Mouse (Mus musculus): ENCODE measurements at regions not wholly inside any gene's neighbourhood (a gene's known extent, or its start where the extent isn't known, plus 50 kb on each side); places are given as distances from the start of the nearest gene placed in this dataset.

DNA sequence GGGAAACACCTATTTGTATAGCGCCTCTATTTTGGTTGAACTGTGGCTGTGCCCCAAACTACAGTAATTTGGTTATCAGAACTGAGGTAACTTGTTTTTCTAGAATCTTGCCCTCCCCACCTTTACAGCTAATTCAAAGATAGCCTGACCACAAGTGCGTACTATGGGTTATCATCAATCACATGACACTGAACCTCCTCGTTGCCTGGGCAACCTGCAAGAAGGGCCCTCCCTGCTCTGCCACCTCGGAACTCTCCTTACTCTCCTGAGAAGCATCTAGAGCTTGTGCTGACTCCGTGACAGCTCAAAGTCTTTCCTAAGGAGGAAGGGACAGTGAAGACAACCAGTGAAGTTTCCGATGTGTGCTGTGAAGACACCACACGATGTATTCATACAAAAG is 72.2 kb upstream of the Mark1 start:
- TF ChIP-seq HCFC1 (IDR thresholded peaks at IDR 0.05; ENCODE audit: borderline replicate concordance, insufficient read depth, low read length) = no peak
- no peak for TF ChIP-seq CHD2 (IDR thresholded peaks at IDR 0.05; ENCODE audit: low read depth, low read length)
- no peak for TF ChIP-seq ZC3H11A (IDR thresholded peaks at IDR 0.05; ENCODE audit: borderline replicate concordance, low read depth, low read length)
- no peak for TF ChIP-seq ZNF384 (IDR thresholded peaks at IDR 0.05; ENCODE audit: low read depth, low read length)
- TF ChIP-seq MAFK (IDR thresholded peaks at IDR 0.05; ENCODE audit: insufficient read depth, low read depth, low read length) = no peak
- no peaks in the 10 kb centered on the region for H3K36me3 ChIP-seq (ENCODE audit: control insufficient read depth, insufficient read depth, low read length, poor library complexity, severe bottlenecking)
- in situ Hi-C loops (cut with MboI; ENCODE audit: low sequenced_read_pairs in 2 of 2, unreplicated experiment in 2 of 2) = no loop called here

DNA sequence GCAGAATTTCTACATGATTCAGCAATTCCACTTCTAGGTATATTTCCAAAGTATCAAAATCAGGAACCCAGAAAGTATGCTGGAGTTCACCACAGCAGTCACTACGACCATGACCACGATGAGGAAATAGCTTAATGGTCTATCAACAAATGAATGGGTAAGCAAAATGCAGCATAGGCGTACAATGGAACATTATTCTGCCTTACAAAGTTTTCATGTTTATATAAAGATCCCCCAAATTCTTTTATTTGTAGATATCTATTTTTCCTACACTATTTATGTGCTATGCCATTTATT is 71.4 kb upstream of the Mark1 start:
- Histone ChIP-seq H3K4me1 (ENCODE audit: control insufficient read depth in 2 of 2, insufficient read depth in 2 of 2, low read length in 2 of 2, poor library complexity in 1 of 2) (no peaks in the 10 kb centered on the region), H3K27ac (ENCODE audit: insufficient read depth, low read depth, low read length, poor library complexity, severe bottlenecking) (no peak overlapping the region), H3K9me3 (ENCODE audit: control insufficient read depth, insufficient read depth, low read depth, low read length) (no peaks in the 10 kb centered on the region), H3K4me3 (ENCODE audit: insufficient read depth in 1 of 2, low read depth in 1 of 2, low read length in 2 of 2, poor library complexity in 1 of 2, severe bottlenecking in 1 of 2) (no peak overlapping the region), H3K36me3 (ENCODE audit: control insufficient read depth, insufficient read depth, low read length, poor library complexity, severe bottlenecking) (no peaks in the 10 kb centered on the region), H3K9ac (ENCODE audit: insufficient read depth, low read depth, low read length, poor library complexity, severe bottlenecking) (no peak overlapping the region)
- no peak for TF ChIP-seq HCFC1 (IDR thresholded peaks at IDR 0.05; ENCODE audit: borderline replicate concordance, insufficient read depth, low read length)
- TF ChIP-seq MAFK (IDR thresholded peaks at IDR 0.05; ENCODE audit: insufficient read depth, low read depth, low read length) = no peak
- TF ChIP-seq CHD2 (IDR thresholded peaks at IDR 0.05; ENCODE audit: low read depth, low read length) = no peak
- no peak for TF ChIP-seq ZC3H11A (IDR thresholded peaks at IDR 0.05; ENCODE audit: borderline replicate concordance, low read depth, low read length)
- TF ChIP-seq ZNF384 (IDR thresholded peaks at IDR 0.05; ENCODE audit: low read depth, low read length) = no peak
- DNase-seq (ENCODE audit: low read depth, low spot score) = no peak
- in situ Hi-C loops (cut with MboI; ENCODE audit: low sequenced_read_pairs in 2 of 2, unreplicated experiment in 2 of 2) = no loop called here

More for the DNA sequence above, 72.2 kb upstream of the Mark1 start:
- no peak overlapping the region for H3K9ac ChIP-seq (ENCODE audit: insufficient read depth, low read depth, low read length, poor library complexity, severe bottlenecking)
- H3K9me3 ChIP-seq (ENCODE audit: control insufficient read depth, insufficient read depth, low read depth, low read length) = no peaks in the 10 kb centered on the region
- H3K4me1 ChIP-seq (ENCODE audit: control insufficient read depth in 2 of 2, insufficient read depth in 2 of 2, low read length in 2 of 2, poor library complexity in 1 of 2) = no peaks in the 10 kb centered on the region
- H3K4me3 ChIP-seq (ENCODE audit: insufficient read depth in 1 of 2, low read depth in 1 of 2, low read length in 2 of 2, poor library complexity in 1 of 2, severe bottlenecking in 1 of 2) = no peak overlapping the region
- DNase-seq (ENCODE audit: low read depth, low spot score) = no peak
- no peak overlapping the region for H3K27ac ChIP-seq (ENCODE audit: insufficient read depth, low read depth, low read length, poor library complexity, severe bottlenecking)

DNA sequence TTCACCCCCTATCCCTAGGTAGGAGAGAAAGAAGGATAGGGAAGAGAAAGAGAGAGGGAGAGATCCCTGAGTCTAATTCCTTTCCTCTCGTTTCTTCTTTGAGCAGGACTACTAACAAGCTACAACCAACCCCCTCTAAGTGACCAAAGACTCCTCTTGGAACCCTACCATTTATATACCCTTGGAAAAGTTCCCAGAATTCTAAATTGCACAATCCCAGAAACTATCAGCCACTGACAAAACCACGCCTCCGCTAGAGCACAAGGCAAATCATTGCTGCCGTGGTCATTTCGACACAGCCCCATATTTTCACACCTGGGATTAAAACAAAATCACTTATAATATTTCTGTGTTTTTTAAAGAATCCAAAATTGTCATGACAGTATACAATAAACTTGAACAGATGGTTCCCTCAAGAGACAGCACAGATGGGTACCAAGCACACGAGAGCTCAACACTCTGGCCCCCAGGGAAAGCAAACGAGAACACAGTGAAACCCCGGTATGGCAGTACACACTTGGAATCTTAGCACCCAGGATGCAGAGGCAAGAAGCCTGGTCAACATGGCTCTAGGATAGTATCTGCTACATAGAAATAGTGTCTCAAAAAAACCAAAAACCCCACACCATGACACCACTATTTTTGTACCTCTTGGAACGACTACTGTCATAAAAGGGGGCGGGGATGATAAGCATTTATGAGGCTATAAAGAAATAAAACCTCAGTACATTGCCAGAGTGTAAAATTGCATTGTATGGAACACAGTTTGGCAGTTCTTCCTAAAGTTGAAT is 70.9 kb upstream of the Mark1 start:
- in situ Hi-C loops (cut with MboI; ENCODE audit: low sequenced_read_pairs in 2 of 2, unreplicated experiment in 2 of 2) = no loop called here
- Histone ChIP-seq H3K36me3 (ENCODE audit: control insufficient read depth, insufficient read depth, low read length, poor library complexity, severe bottlenecking) (no peaks in the 10 kb centered on the region), H3K4me3 (ENCODE audit: insufficient read depth in 1 of 2, low read depth in 1 of 2, low read length in 2 of 2, poor library complexity in 1 of 2, severe bottlenecking in 1 of 2) (no peak overlapping the region), H3K27ac (ENCODE audit: insufficient read depth, low read depth, low read length, poor library complexity, severe bottlenecking) (no peak overlapping the region), H3K9me3 (ENCODE audit: control insufficient read depth, insufficient read depth, low read depth, low read length) (no peaks in the 10 kb centered on the region), H3K9ac (ENCODE audit: insufficient read depth, low read depth, low read length, poor library complexity, severe bottlenecking) (no peak overlapping the region), H3K4me1 (ENCODE audit: control insufficient read depth in 2 of 2, insufficient read depth in 2 of 2, low read length in 2 of 2, poor library complexity in 1 of 2) (no peaks in the 10 kb centered on the region)
- no peak for TF ChIP-seq HCFC1 (IDR thresholded peaks at IDR 0.05; ENCODE audit: borderline replicate concordance, insufficient read depth, low read length)
- no peak for TF ChIP-seq ZNF384 (IDR thresholded peaks at IDR 0.05; ENCODE audit: low read depth, low read length)
- TF ChIP-seq MAFK (IDR thresholded peaks at IDR 0.05; ENCODE audit: insufficient read depth, low read depth, low read length) = no peak
- no peak for TF ChIP-seq CHD2 (IDR thresholded peaks at IDR 0.05; ENCODE audit: low read depth, low read length)
- no peak for TF ChIP-seq ZC3H11A (IDR thresholded peaks at IDR 0.05; ENCODE audit: borderline replicate concordance, low read depth, low read length)
- no peak for DNase-seq (ENCODE audit: low read depth, low spot score)

DNA sequence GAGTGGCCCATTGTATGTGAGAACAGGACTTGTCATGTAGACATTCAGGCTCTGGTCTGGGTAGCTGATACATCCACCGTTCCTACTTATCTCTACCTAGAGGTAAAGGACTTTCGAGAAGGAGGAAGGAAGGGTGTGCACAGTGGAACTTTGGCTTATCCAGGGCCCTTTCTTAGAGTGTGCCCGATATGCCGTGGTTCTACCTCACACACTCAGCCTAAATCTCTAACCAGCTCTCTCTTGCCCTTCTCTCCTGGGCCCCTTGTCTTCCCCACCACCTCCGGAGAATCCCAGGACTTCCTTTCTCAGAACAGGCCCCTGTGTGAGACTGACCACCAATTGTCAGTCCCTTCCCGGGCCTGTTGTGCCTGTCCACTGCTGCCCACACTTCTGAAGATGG is 68.8 kb upstream of the Mark1 start:
- no peak overlapping the region for H3K4me3 ChIP-seq (ENCODE audit: insufficient read depth in 1 of 2, low read depth in 1 of 2, low read length in 2 of 2, poor library complexity in 1 of 2, severe bottlenecking in 1 of 2)
- TF ChIP-seq CHD2 (IDR thresholded peaks at IDR 0.05; ENCODE audit: low read depth, low read length) (no peak), ZC3H11A (IDR thresholded peaks at IDR 0.05; ENCODE audit: borderline replicate concordance, low read depth, low read length) (no peak), ZNF384 (IDR thresholded peaks at IDR 0.05; ENCODE audit: low read depth, low read length) (no peak), MAFK (IDR thresholded peaks at IDR 0.05; ENCODE audit: insufficient read depth, low read depth, low read length) (no peak), HCFC1 (IDR thresholded peaks at IDR 0.05; ENCODE audit: borderline replicate concordance, insufficient read depth, low read length) (no peak)
- DNase-seq (ENCODE audit: low read depth, low spot score) = no peak
- no peaks in the 10 kb centered on the region for H3K9me3 ChIP-seq (ENCODE audit: control insufficient read depth, insufficient read depth, low read depth, low read length)
- no peaks in the 10 kb centered on the region for H3K4me1 ChIP-seq (ENCODE audit: control insufficient read depth in 2 of 2, insufficient read depth in 2 of 2, low read length in 2 of 2, poor library complexity in 1 of 2)
- in situ Hi-C loops (cut with MboI; ENCODE audit: low sequenced_read_pairs in 2 of 2, unreplicated experiment in 2 of 2) = no loop called here
- H3K9ac ChIP-seq (ENCODE audit: insufficient read depth, low read depth, low read length, poor library complexity, severe bottlenecking) = no peak overlapping the region
- no peaks in the 10 kb centered on the region for H3K36me3 ChIP-seq (ENCODE audit: control insufficient read depth, insufficient read depth, low read length, poor library complexity, severe bottlenecking)
- H3K27ac ChIP-seq (ENCODE audit: insufficient read depth, low read depth, low read length, poor library complexity, severe bottlenecking) = no peak overlapping the region
